Mouse (Mus musculus): ENCODE results near the gene Slc46a2.

GRCm38 (mm10) chr4:59927666-59928065, 12.8 kb upstream of the Slc46a2 start:
- no peak for TF ChIP-seq TAL1 (conservative IDR thresholded peaks at IDR 0.05; ENCODE audit: low read depth, low read length)
- TF ChIP-seq CTCF (IDR thresholded peaks at IDR 0.05; ENCODE audit: low read depth, low read length) = no peak
